Mouse (Mus musculus): ENCODE data around the gene Tob1. TPM values are rescaled to one million over a fixed set of nuclear protein-coding genes. Genes with fewer than 3 reads are reported as not detected.

Gene Tob1
- polyA plus RNA-seq, 1 experiment from 2014 or later = 45.8 TPM

DNA sequence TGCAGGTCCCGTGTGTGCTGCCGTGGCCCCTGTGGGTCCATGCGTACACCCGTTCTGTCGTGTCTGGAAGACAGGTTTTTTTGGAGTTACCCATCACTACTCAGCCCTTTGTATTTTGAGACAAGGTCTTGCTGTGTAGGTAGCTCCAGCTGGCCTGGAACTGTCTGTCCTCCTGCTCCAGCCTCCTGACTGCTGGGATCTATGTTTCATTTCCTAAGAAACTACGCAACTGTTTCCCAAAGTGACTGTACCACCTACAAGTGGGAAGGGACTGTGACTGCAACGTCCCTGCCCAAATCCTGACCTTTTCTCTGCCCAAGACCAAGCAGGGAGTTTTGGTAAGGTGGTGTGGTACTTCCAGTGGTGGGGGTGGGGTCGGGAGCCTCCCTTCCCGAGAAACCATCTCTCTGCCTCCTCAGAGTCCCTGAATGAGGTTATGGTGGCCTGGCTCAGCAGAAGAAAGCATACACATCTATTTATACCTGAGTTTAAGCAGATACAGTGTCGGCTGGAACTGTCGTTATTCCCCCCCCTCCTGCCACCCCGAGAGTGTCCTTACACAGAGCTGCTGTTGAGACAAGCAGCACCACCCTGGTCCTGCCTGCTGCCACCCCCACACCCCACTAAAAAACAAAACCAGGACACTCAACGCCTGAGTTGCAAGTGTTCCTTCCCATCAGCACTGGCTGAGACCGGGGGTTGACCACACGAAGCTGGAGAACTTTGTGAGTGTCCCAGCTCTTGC is 33.2 kb upstream of the Tob1 start:
- H3K27ac ChIP-seq (replicated peaks) = no peak overlapping the region
- no peaks in the 10 kb centered on the region for H3K27me3 ChIP-seq
- H3K9ac ChIP-seq (replicated peaks) = no peak overlapping the region
- H3K9me3 ChIP-seq = no peaks in the 10 kb centered on the region
- 84% methylated on average over 15 of the region's 15 CpGs for WGBS
- H3K4me1 ChIP-seq = peaks cover 10% of the 10 kb centered on the region
- H3K4me2 ChIP-seq (replicated peaks) = no peak overlapping the region
- ATAC-seq (replicated peaks) = no peak
- no peak overlapping the region for H3K4me3 ChIP-seq
- H3K36me3 ChIP-seq = no peaks in the 10 kb centered on the region

DNA sequence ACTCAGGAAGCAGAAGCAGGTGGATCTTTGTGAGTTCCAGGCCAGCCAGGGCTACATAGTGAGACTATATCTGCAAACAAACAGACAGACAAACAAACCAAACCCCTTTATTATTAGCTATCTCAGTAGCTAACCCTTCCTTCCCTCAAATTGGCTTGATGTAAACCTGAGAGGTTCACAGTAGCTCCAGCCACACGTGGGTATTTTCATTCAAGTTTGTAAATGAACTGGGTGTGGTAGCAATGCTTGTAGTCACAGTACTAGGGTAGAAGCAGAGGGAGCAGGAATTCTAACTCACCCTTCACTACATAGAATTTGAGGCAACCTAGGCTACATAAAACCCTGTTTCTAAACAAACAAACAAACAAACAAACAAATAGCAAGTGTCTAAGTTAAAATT is 31.5 kb upstream of the Tob1 start:
- Histone ChIP-seq H3K4me2 (replicated peaks) (no peak overlapping the region), H3K27me3 (no peaks in the 10 kb centered on the region), H3K36me3 (no peaks in the 10 kb centered on the region), H3K9ac (replicated peaks) (no peak overlapping the region), H3K4me1 (peaks cover 6% of the 10 kb centered on the region), H3K9me3 (no peaks in the 10 kb centered on the region), H3K4me3 (no peak overlapping the region), H3K27ac (replicated peaks) (no peak overlapping the region)
- 19% methylated on average over 1 of the region's 1 CpGs for WGBS
- ATAC-seq (replicated peaks) = no peak

GRCm38 (mm10) chr11:94180194-94180593 is 31.1 kb upstream of the Tob1 start:
- Histone ChIP-seq H3K36me3 (no peaks in the 10 kb centered on the region), H3K27ac (replicated peaks) (no peak overlapping the region), H3K9ac (replicated peaks) (no peak overlapping the region), H3K4me2 (replicated peaks) (no peak overlapping the region), H3K4me3 (no peak overlapping the region), H3K27me3 (no peaks in the 10 kb centered on the region), H3K9me3 (no peaks in the 10 kb centered on the region), H3K4me1 (peaks cover 6% of the 10 kb centered on the region)
- 82% methylated on average over 4 of the region's 4 CpGs for WGBS
- no peak for ATAC-seq (replicated peaks)

DNA sequence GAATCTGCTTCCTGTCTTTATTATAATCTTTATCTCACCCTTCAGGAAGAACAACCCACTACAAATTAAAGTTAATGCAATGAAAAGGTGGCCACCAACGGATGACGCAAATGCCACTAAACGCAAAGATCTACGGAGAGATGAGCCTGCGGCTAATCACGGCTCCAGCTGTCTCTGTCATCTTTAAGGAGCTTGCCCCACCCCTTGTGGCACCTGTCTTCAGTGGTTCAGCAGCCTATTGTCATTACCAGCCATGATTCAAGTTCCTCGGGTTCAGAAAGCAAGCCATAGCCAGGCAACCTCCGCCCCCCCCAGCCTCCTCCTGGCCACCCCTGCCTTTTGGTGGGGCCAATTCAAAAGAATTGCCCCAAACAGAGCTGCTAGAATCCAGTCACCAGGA is 29.6 kb upstream of the Tob1 start:
- H3K4me2 ChIP-seq (replicated peaks) = no peak overlapping the region
- no peak overlapping the region for H3K27ac ChIP-seq (replicated peaks)
- no peaks in the 10 kb centered on the region for H3K27me3 ChIP-seq
- no peaks in the 10 kb centered on the region for H3K36me3 ChIP-seq
- no peak overlapping the region for H3K4me3 ChIP-seq
- H3K9ac ChIP-seq (replicated peaks) = no peak overlapping the region
- 90% methylated on average over 8 of the region's 8 CpGs for WGBS
- H3K4me1 ChIP-seq = no peaks in the 10 kb centered on the region
- ATAC-seq (replicated peaks) = no peak
- no peaks in the 10 kb centered on the region for H3K9me3 ChIP-seq

GRCm38 (mm10) chr11:94182711-94183110 is 28.5 kb upstream of the Tob1 start:
- H3K9me3 ChIP-seq = no peaks in the 10 kb centered on the region
- H3K4me2 ChIP-seq (replicated peaks) = no peak overlapping the region
- WGBS = 94% methylated on average over 4 of the region's 4 CpGs
- H3K4me3 ChIP-seq = no peak overlapping the region
- no peak for ATAC-seq (replicated peaks)
- no peaks in the 10 kb centered on the region for H3K36me3 ChIP-seq
- no peaks in the 10 kb centered on the region for H3K4me1 ChIP-seq
- H3K9ac ChIP-seq (replicated peaks) = no peak overlapping the region
- no peak overlapping the region for H3K27ac ChIP-seq (replicated peaks)
- no peaks in the 10 kb centered on the region for H3K27me3 ChIP-seq

- ATAC-seq (replicated peaks) = no peak
- WGBS = 87% methylated on average over 5 of the region's 5 CpGs
- no peaks in the 10 kb centered on the region for H3K4me1 ChIP-seq
- H3K36me3 ChIP-seq = no peaks in the 10 kb centered on the region
- no peak overlapping the region for H3K9ac ChIP-seq (replicated peaks)
- no peaks in the 10 kb centered on the region for H3K9me3 ChIP-seq
- no peaks in the 10 kb centered on the region for H3K27me3 ChIP-seq
- no peak overlapping the region for H3K4me3 ChIP-seq
- no peak overlapping the region for H3K4me2 ChIP-seq (replicated peaks)
- no peak overlapping the region for H3K27ac ChIP-seq (replicated peaks)
Measured at GRCm38 (mm10) chr11:94183120-94183519, 28.1 kb upstream of the Tob1 start.

DNA sequence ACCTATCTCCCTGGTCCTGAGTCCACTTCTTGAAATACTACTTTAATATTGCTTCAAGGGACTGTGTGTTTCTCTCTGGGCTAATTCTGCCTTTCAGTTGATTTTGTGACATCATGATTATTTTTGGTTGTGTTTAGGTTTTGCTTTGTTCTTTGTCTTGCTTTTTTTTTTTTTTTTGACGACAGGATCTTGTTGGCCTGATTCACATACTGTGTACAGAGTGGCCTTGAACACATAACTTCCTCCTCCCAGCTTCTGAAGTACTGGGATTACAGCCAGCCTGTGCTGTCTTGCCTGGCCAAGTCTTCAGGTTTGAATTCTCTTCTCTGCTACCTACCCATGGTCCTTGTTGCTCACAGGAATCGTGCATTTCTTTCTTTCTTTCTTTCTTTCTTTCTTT is 27.6 kb upstream of the Tob1 start:
- Histone ChIP-seq H3K4me3 (no peak overlapping the region), H3K4me2 (replicated peaks) (no peak overlapping the region), H3K27ac (replicated peaks) (no peak overlapping the region), H3K9ac (replicated peaks) (no peak overlapping the region), H3K4me1 (no peaks in the 10 kb centered on the region), H3K36me3 (no peaks in the 10 kb centered on the region), H3K9me3 (no peaks in the 10 kb centered on the region), H3K27me3 (no peaks in the 10 kb centered on the region)
- ATAC-seq (replicated peaks) = no peak
- WGBS = 81% methylated on average over 2 of the region's 2 CpGs

DNA sequence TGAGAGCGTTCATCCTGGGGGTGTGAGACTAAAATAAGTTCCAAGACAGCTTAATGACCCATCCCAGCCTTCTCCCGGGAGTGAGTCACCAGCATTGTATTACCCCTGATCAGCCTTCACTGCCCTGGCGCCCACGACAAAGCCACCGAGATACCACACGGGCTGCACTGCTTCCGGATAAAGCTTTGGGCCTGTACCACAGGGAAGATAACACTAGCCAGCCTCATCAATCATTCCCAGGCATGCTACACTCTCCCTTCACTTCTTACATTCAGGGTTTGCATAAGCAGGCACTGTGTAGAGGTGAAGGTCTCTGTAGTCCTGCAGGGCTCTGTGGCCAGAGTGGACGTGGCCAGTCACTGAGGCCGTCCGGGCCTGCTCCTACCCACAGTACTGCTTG is 21.7 kb upstream of the Tob1 start:
- Histone ChIP-seq H3K27ac (replicated peaks) (no peak overlapping the region), H3K27me3 (no peaks in the 10 kb centered on the region), H3K9ac (replicated peaks) (no peak overlapping the region), H3K36me3 (no peaks in the 10 kb centered on the region), H3K4me2 (replicated peaks) (no peak overlapping the region), H3K4me3 (no peak overlapping the region), H3K9me3 (no peaks in the 10 kb centered on the region), H3K4me1 (no peaks in the 10 kb centered on the region)
- no peak for ATAC-seq (replicated peaks)
- 80% methylated on average over 10 of the region's 10 CpGs for WGBS

GRCm38 (mm10) chr11:94190665-94191064 is 20.6 kb upstream of the Tob1 start:
- Histone ChIP-seq H3K4me3 (no peak overlapping the region), H3K9ac (replicated peaks) (no peak overlapping the region), H3K4me2 (replicated peaks) (no peak overlapping the region), H3K27me3 (no peaks in the 10 kb centered on the region), H3K9me3 (no peaks in the 10 kb centered on the region), H3K4me1 (0 out of 2 replicates have a peak, but pooled peaks cover 3% of the 10 kb centered on the region), H3K36me3 (no peaks in the 10 kb centered on the region), H3K27ac (replicated peaks) (no peak overlapping the region)
- WGBS = 90% methylated on average over 5 of the region's 5 CpGs
- no peak for ATAC-seq (replicated peaks)

GRCm38 (mm10) chr11:94193109-94193508 is 18.1 kb upstream of the Tob1 start:
- H3K9me3 ChIP-seq = no peaks in the 10 kb centered on the region
- no peak overlapping the region for H3K4me3 ChIP-seq
- 0 out of 2 replicates have a peak, but pooled peaks cover 3% of the 10 kb centered on the region for H3K4me1 ChIP-seq
- H3K4me2 ChIP-seq (replicated peaks) = no peak overlapping the region
- ATAC-seq (replicated peaks) = no peak
- no peaks in the 10 kb centered on the region for H3K36me3 ChIP-seq
- no peak overlapping the region for H3K27ac ChIP-seq (replicated peaks)
- H3K9ac ChIP-seq (replicated peaks) = no peak overlapping the region
- WGBS = 63% methylated on average over 2 of the region's 2 CpGs
- no peaks in the 10 kb centered on the region for H3K27me3 ChIP-seq

DNA sequence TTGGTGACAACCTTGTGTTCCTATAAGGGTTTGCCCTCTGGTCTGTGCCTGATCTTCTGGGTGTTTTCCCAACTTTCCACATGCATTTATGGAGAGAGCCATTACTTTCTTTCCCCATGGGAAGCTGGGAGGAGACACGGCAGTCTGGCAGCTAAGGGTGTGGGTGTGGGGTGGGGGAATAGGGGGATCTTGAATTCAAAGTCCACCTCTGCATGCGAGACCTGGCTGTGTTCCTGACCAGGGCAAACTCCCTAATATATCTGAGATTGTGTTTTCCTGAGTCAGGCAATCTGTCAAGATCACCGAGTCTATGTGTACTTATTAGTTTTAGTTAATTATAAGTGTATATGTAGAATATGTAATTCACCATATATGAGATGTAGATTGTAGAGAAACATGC is 14.9 kb upstream of the Tob1 start:
- Histone ChIP-seq H3K9ac (replicated peaks) (no peak overlapping the region), H3K36me3 (no peaks in the 10 kb centered on the region), H3K27me3 (no peaks in the 10 kb centered on the region), H3K27ac (replicated peaks) (no peak overlapping the region), H3K9me3 (no peaks in the 10 kb centered on the region), H3K4me3 (no peak overlapping the region), H3K4me1 (0 out of 2 replicates have a peak, but pooled peaks cover 3% of the 10 kb centered on the region), H3K4me2 (replicated peaks) (no peak overlapping the region)
- 81% methylated on average over 3 of the region's 3 CpGs for WGBS
- ATAC-seq (replicated peaks) = no peak

GRCm38 (mm10) chr11:94198405-94199146 is 12.7 kb upstream of the Tob1 start:
- no peaks in the 10 kb centered on the region for H3K9me3 ChIP-seq
- ATAC-seq (replicated peaks) = no peak
- no peak overlapping the region for H3K4me3 ChIP-seq
- no peaks in the 10 kb centered on the region for H3K27me3 ChIP-seq
- 0 out of 2 replicates have a peak, but pooled peaks cover 3% of the 10 kb centered on the region for H3K4me1 ChIP-seq
- H3K9ac ChIP-seq (replicated peaks) = no peak overlapping the region
- no peak overlapping the region for H3K4me2 ChIP-seq (replicated peaks)
- WGBS = 86% methylated on average over 7 of the region's 7 CpGs
- no peaks in the 10 kb centered on the region for H3K36me3 ChIP-seq
- H3K27ac ChIP-seq (replicated peaks) = no peak overlapping the region
